Mouse (Mus musculus): ENCODE data around the gene Aasdh.

Gene Aasdh

GRCm38 (mm10) chr5:76843851-76844419 lies 61.4 kb downstream of the Aasdh start:
- no peak for DNase-seq (ENCODE audit: extremely low spot score, low read depth, low spot score)

GRCm38 (mm10) chr5:76843448-76843847 lies 61.9 kb downstream of the Aasdh start:
- no peak for DNase-seq (ENCODE audit: extremely low spot score, low read depth, low spot score)

DNA sequence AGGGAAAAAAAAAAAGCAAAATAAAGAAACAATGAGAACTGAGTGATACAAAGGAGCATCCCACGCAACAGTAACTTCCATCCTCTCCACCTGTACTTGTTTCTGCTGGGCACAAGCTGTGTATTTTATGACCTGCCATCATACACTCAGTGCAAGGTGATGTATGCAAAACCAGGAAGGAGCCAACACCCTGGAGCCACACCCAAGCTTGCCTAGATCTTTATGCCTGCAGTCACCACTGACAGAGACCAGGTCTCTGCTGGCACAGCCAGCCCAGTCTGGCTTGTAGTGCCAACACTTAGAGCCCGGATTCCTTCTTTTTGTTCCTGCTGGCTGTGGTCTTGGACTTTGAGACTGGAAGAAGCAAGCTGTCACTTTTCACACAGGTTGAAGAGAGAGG lies 63.5 kb downstream of the Aasdh start:
- no peak for DNase-seq (ENCODE audit: extremely low spot score, low read depth, low spot score)

GRCm38 (mm10) chr5:76839786-76840185 lies 65.5 kb downstream of the Aasdh start:
- DNase-seq (ENCODE audit: extremely low spot score, low read depth, low spot score): no peak

GRCm38 (mm10) chr5:76837018-76837417 lies 68.3 kb downstream of the Aasdh start:
- DNase-seq (ENCODE audit: extremely low spot score, low read depth, low spot score): no peak

- DNase-seq (ENCODE audit: extremely low spot score, low read depth, low spot score): no peak
Observed at GRCm38 (mm10) chr5:76832529-76833210, 72.6 kb downstream of the Aasdh start.

- DNase-seq (ENCODE audit: extremely low spot score, low read depth, low spot score): no peak
Observed at GRCm38 (mm10) chr5:76828527-76829240, 76.6 kb downstream of the Aasdh start.

All from hindlimb bud, embryonic 11.5 days (tissue).